Mouse (Mus musculus) central nervous system, embryonic 11.5 days (tissue): Measurements from ENCODE around the gene Myoz1. TPM values are rescaled to one million over a fixed set of nuclear protein-coding genes. Genes with fewer than 3 reads are reported as not detected.

Source experiments
- polyA plus RNA-seq: library from polyadenylated mRNA; depleted of rRNA; stranded (reverse); fragments of >200 nt; gene quantifications from 2 replicates; pipeline ENCODE4 v1.2.3, GENCODE M21; 2012; rRNA removed

Gene Myoz1
- 0.24 and 1.3 TPM in 2 replicates for polyA plus RNA-seq

GRCm38 (mm10) chr14:20656361-20656760 is at the start of gene Myoz1:
Gene Myoz1 (minus strand): TSS chr14:20656540.

GRCm38 (mm10) chr14:20702741-20703381 is 46.5 kb upstream of the Myoz1 start, which contains the start of gene Chchd1:
Gene Chchd1 (plus strand): TSS chr14:20703006.

GRCm38 (mm10) chr14:20694884-20695760 is 38.8 kb upstream of the Myoz1 start, which contains the start of gene Fut11:
Gene Fut11 (plus strand): TSS chr14:20694968.

GRCm38 (mm10) chr14:20674064-20674833 is 17.9 kb upstream of the Myoz1 start, which contains the start of gene Sec24c:
Gene Sec24c (plus strand): TSS chr14:20674308.

GRCm38 (mm10) chr14:20668154-20668810 is 11.9 kb upstream of the Myoz1 start, which contains the start of gene Synpo2l:
Gene Synpo2l (minus strand): TSS chr14:20668354.

GRCm38 (mm10) chr14:20640644-20641437 is 15.5 kb downstream of the Myoz1 start, which contains the start of gene Usp54:
Gene Usp54 (minus strand): TSS chr14:20641063.

Other genes with a start within 250 kb of the Myoz1 start
- 0.31 and 0.43 TPM in 2 replicates for gene Cfap70, start 204.3 kb downstream of the Myoz1 start, polyA plus RNA-seq
- gene Anxa7, start 176.4 kb downstream of the Myoz1 start, polyA plus RNA-seq, result 14.3 and 27.8 TPM in 2 replicates
- 4.0 and 4.6 TPM in 2 replicates for gene Mss51, start 159.6 kb downstream of the Myoz1 start, polyA plus RNA-seq
- gene Ppp3cb, start 110.0 kb downstream of the Myoz1 start, polyA plus RNA-seq, result 66.8 and 96.5 TPM in 2 replicates
- 15.9 and 20.4 TPM in 2 replicates for gene Usp54, start 15.5 kb downstream of the Myoz1 start, polyA plus RNA-seq
- 1.2 and 6.3 TPM in 2 replicates for gene Synpo2l, start 11.8 kb upstream of the Myoz1 start, polyA plus RNA-seq
- gene Sec24c, start 17.8 kb upstream of the Myoz1 start, polyA plus RNA-seq, result 89.9 and 120 TPM in 2 replicates
- gene Fut11, start 38.4 kb upstream of the Myoz1 start, polyA plus RNA-seq, result 10.3 and 16.4 TPM in 2 replicates
- gene Chchd1, start 46.5 kb upstream of the Myoz1 start, polyA plus RNA-seq, result 167 and 168 TPM in 2 replicates
- gene Zswim8, start 51.0 kb upstream of the Myoz1 start, polyA plus RNA-seq, result 90.5 and 156 TPM in 2 replicates
- 24.6 and 40.4 TPM in 2 replicates for gene Ndst2, start 78.0 kb upstream of the Myoz1 start, polyA plus RNA-seq
- 33.2 and 54.0 TPM in 2 replicates for gene Camk2g, start 137.5 kb upstream of the Myoz1 start, polyA plus RNA-seq
- gene Plau, start 180.1 kb upstream of the Myoz1 start, polyA plus RNA-seq, result 2.4 and 4.7 TPM in 2 replicates